Mouse (Mus musculus) hindbrain, postnatal 0 days (tissue): Measurements from ENCODE around the gene Crocc2. TPM values are rescaled to one million over a fixed set of nuclear protein-coding genes. Genes with fewer than 3 reads are reported as not detected.

Experiments
- ATAC-seq: fragments of 200-750 bp; cut with Nextera tagmentation; 2 replicates; pipeline ENCODE4 v1.8.0; 2017; ENCODE audit warnings: mild to moderate bottlenecking, moderate TSS enrichment, moderate library complexity
- DNase-seq: peaks from one replicate; pipeline ENCODE4 v3.0.0-alpha.2; 2015; ENCODE audit warnings: low spot score
- H3K27ac ChIP-seq: fragments of 300-500 bp; sonication (generic); 2 replicates; pipeline ENCODE4 v1.5.1; 2014; ENCODE audit warnings: mild to moderate bottlenecking
- H3K27me3 ChIP-seq: fragments of 300-500 bp; sonication (generic); 2 replicates; pipeline ENCODE4 v1.6.1; 2014; ENCODE audit warnings: low read length, mixed read lengths; ENCODE audit not compliant: insufficient read depth
- H3K36me3 ChIP-seq: fragments of 300-500 bp; sonication (generic); 2 replicates; pipeline ENCODE4 v1.6.1; 2014; ENCODE audit warnings: low read length, mixed read lengths; ENCODE audit not compliant: insufficient read depth
- H3K4me1 ChIP-seq: fragments of 300-500 bp; sonication (generic); 2 replicates; pipeline ENCODE4 v1.6.1; 2014; ENCODE audit warnings: antibody characterized with exemption, low read length, mixed read lengths; ENCODE audit not compliant: insufficient read depth
- H3K4me2 ChIP-seq: fragments of 300-500 bp; sonication (generic); 2 replicates; pipeline ENCODE4 v1.6.1; 2014; ENCODE audit warnings: low read depth, mild to moderate bottlenecking, low read length, moderate library complexity, mixed read lengths
- H3K4me3 ChIP-seq: fragments of 300-500 bp; sonication (generic); 2 replicates; pipeline ENCODE4 v1.5.1; 2014; ENCODE audit warnings: low read length
- H3K9ac ChIP-seq: fragments of 300-500 bp; sonication (generic); replicated peaks from 2 replicates; pipeline ENCODE4 v1.6.1; 2014; ENCODE audit warnings: mild to moderate bottlenecking, low read length, moderate library complexity, mixed read lengths
- H3K9me3 ChIP-seq: fragments of 300-500 bp; sonication (generic); 2 replicates; pipeline ENCODE4 v1.6.1; 2016; ENCODE audit warnings: low read length, mixed read lengths
- CTCF ChIP-seq: IDR thresholded peaks from 2 replicates; pipeline ENCODE4 v1.5.1; 2016; ENCODE audit warnings: antibody characterized with exemption, control low read depth, low read depth
- WGBS: fragments of 180-500 bp; shearing (Covaris S2); extraction: QIAGEN DNeasy Blood & Tissue Kit; methylation state at CpG from one replicate; pipeline ENCODE4 v1.1.7; 2014; 5-methylcytosine and 5-hydroxymethylcytosine counted together
- polyA plus RNA-seq: library from polyadenylated mRNA; unstranded; fragments of >200 nt; fragmentation: Nextera tagmentation; extraction: Ambion mirVana; gene quantifications from 2 replicates; pipeline ENCODE4 v1.2.1, GENCODE M21; 2015
- total RNA-seq: library from RNA; depleted of rRNA; stranded (reverse); fragments of >200 nt; gene quantifications from 2 replicates; pipeline ENCODE4 v1.2.3, GENCODE M21; 2014

Gene Crocc2
- total and polyA plus RNA-seq, 2 experiments from 2014 or later: 0.63 to 1.1 TPM

DNA sequence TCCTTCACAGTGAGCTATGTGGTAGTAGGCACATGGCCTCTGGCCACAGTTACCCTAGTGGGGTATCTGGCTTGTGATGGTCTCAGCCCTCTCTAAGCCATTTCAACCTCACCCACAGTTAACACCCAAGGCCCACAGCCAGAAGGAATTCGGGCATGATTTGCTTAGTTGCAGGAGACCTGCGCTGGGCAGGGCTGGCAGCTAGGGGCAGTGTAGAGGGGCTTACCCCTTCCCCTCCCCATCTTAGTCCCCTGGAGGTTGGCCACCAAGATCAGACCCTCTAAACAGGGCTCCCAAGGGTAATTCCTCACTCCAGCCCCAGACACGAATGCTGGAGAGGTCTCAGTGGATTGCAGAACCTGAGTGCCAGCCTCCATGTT, 68.0 kb downstream of the Crocc2 start:
- Histone ChIP-seq H3K36me3 (no peaks in the 10 kb centered on the region), H3K4me3 (peak overlapping the region; percentile 57), H3K9ac (peak overlapping the region; percentile 67), H3K4me2 (peak overlapping the region; percentile 94), H3K4me1 (no peaks in the 10 kb centered on the region), H3K27me3 (no peaks in the 10 kb centered on the region), H3K9me3 (no peaks in the 10 kb centered on the region), H3K27ac (peak overlapping the region; percentile 64; the same call in 1 of the 2 replicates)
- DNase-seq (peak; percentile 66), ATAC-seq (peak; percentile 72)
- TF ChIP-seq CTCF: peak; percentile 79
- 10% methylated on average over 3 of the region's 3 CpGs for WGBS

DNA sequence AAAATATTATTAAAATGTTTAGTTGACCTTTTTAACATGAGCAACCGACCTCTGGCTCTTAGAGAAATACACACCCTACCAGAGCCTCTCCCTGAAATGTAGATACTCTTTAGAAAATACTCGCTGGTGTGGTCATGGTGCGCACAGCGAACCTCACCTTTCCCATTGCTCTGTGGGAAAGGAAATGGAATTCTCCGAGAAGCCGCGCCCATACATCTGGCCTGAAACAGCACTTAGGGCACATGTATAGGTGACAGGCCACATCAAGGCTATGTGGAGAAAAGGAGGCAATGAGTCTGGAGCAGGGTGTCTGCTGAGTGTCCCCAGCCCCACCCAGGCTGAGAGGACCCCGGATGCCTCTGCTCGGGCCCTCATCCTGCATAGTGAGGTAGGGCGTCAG, 69.2 kb downstream of the Crocc2 start:
- Histone ChIP-seq H3K4me2 (peak overlapping the region; percentile 22; the same call in 1 of the 2 replicates), H3K4me1 (no peaks in the 10 kb centered on the region), H3K27ac (no peak overlapping the region), H3K27me3 (no peaks in the 10 kb centered on the region), H3K9ac (no peak overlapping the region), H3K4me3 (no peak overlapping the region), H3K36me3 (no peaks in the 10 kb centered on the region), H3K9me3 (no peaks in the 10 kb centered on the region)
- TF ChIP-seq CTCF: no peak
- DNase-seq: no peak
- ATAC-seq: no peak
- WGBS: 88% methylated on average over 10 of the region's 10 CpGs

DNA sequence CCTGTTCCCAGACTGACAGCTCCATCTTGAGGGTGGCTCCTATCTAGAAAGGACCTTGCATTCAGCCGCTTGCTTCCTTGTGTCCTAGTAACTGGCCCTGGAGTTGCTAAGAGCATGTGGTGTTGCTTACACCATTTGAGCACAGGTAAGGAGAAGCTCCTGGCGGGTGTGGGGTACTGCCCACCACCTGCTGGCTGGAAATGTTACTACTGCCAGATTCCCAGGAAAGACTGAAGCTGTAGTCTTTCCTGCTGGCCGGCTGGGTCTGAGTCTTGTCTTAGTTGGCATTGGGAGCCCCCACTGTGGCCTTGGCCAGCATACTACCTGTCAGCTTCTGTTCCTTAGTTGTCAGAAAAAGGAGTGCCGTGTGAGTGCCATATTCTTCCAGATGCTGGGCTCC, 69.7 kb downstream of the Crocc2 start:
- no peak overlapping the region for H3K9ac ChIP-seq
- H3K9me3 ChIP-seq: no peaks in the 10 kb centered on the region
- H3K27me3 ChIP-seq: no peaks in the 10 kb centered on the region
- DNase-seq: peak; percentile 32
- H3K36me3 ChIP-seq: no peaks in the 10 kb centered on the region
- no peak overlapping the region for H3K27ac ChIP-seq
- H3K4me2 ChIP-seq: no peak overlapping the region
- no peak for ATAC-seq
- 56% methylated on average over 4 of the region's 4 CpGs for WGBS
- H3K4me1 ChIP-seq: no peaks in the 10 kb centered on the region
- no peak overlapping the region for H3K4me3 ChIP-seq
- TF ChIP-seq CTCF: peak; percentile 59

DNA sequence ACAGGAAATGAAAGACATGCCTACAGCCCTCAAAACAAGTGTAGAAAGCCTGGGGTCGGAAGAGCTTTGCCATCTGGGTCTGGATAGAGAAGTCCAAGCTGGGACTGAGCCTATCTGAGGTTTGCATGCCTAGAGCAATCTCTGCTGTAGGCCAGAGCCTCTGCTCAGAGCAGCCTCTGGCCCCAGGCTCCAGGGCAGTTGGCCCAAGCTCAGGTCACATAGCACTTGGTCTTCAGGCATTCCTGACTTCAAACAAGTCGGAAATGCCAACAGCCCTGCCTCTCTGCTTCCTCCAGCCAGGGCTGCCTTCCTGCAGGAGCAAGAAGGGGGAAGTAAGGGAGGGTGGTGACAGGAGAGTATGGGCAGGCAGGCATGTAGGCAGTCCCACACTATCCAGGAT, 77.4 kb downstream of the Crocc2 start:
- no peak for DNase-seq
- Histone ChIP-seq H3K4me3 (no peak overlapping the region), H3K4me2 (no peak overlapping the region), H3K4me1 (no peaks in the 10 kb centered on the region), H3K9me3 (no peaks in the 10 kb centered on the region), H3K9ac (no peak overlapping the region), H3K27me3 (no peaks in the 10 kb centered on the region), H3K36me3 (no peaks in the 10 kb centered on the region), H3K27ac (no peak overlapping the region)
- no peak for ATAC-seq
- 74% methylated on average over 2 of the region's 2 CpGs for WGBS
- TF ChIP-seq CTCF: no peak

DNA sequence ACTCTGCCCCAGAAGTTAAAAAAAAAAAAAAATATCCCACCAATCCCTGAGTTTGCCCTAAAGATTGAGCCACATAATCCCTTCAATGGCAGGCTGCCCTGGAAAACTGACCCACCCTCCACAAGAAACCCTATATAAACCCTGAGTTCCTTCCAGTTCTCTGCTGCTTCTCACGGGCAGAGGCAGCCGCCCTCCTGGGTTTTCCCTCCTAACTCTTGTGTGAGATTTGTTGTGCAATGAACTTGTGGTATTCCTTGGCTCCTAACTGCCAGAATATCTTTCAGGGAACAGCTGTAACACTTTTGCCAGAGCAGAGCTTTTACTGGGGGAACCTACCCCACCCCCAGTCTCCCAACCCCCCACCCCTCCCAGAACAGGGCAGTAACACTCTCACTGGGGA, 84.1 kb downstream of the Crocc2 start:
- Histone ChIP-seq H3K27me3 (no peaks in the 10 kb centered on the region), H3K4me2 (no peak overlapping the region), H3K4me3 (no peak overlapping the region), H3K4me1 (no peaks in the 10 kb centered on the region), H3K36me3 (no peaks in the 10 kb centered on the region), H3K27ac (no peak overlapping the region), H3K9me3 (no peaks in the 10 kb centered on the region), H3K9ac (no peak overlapping the region)
- DNase-seq (no peak), ATAC-seq (no peak)
- no peak for TF ChIP-seq CTCF
- WGBS: 56% methylated on average over 2 of the region's 2 CpGs

DNA sequence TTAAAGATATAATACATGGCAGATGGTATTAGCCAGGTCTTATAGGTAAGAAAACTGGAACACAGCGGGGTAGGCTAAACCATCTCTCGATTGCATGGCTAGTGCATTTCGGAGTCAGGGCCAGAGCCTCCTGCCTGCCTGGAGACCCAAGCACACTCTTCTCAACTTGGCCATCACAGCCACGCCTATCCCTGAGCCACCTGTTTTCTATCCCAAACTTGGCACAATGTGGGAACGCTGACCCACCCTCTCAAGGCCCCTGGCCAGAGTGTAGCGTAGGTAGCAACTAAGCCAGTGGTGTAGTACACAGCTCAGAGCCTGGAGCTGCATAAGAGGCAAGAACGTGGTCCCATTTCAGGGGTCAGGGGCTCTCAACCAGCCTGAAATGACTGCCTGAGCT, 87.2 kb downstream of the Crocc2 start:
- WGBS: 90% methylated on average over 7 of the region's 7 CpGs
- Histone ChIP-seq H3K9me3 (no peaks in the 10 kb centered on the region), H3K27me3 (no peaks in the 10 kb centered on the region), H3K4me2 (no peak overlapping the region), H3K36me3 (no peaks in the 10 kb centered on the region), H3K4me1 (no peaks in the 10 kb centered on the region), H3K9ac (no peak overlapping the region), H3K4me3 (no peak overlapping the region), H3K27ac (no peak overlapping the region)
- DNase-seq (no peak), ATAC-seq (no peak)
- TF ChIP-seq CTCF: no peak

DNA sequence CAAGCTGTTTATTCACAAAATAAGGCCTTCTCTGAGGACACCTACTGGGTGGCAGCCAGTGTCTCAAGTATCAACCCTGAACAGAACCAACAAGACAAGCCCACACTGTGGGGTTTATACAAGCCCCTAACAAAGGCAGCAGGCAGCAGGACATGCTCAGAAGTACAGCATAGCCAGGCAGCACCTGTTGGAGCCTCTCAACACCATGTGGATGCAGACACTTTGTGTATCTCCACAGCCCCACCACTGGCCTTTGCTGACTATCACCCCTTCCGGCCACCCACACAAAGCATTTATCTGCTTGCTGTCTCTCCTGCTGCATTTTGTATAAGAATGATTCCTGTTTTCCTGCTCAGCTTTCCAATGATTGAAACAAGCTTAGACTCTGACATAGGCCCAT, 89.0 kb downstream of the Crocc2 start:
- no peaks in the 10 kb centered on the region for H3K27me3 ChIP-seq
- WGBS: 86% methylated on average over 1 of the region's 1 CpGs
- TF ChIP-seq CTCF: no peak
- no peak overlapping the region for H3K4me2 ChIP-seq
- no peaks in the 10 kb centered on the region for H3K4me1 ChIP-seq
- no peak overlapping the region for H3K4me3 ChIP-seq
- no peak overlapping the region for H3K9ac ChIP-seq
- DNase-seq (no peak), ATAC-seq (no peak)
- no peaks in the 10 kb centered on the region for H3K9me3 ChIP-seq
- no peak overlapping the region for H3K27ac ChIP-seq
- H3K36me3 ChIP-seq: no peaks in the 10 kb centered on the region
